Mouse (Mus musculus): ENCODE measurements around the gene Asxl1. TPM values are rescaled to one million over a fixed set of nuclear protein-coding genes. Genes with fewer than 3 reads are reported as not detected.

Asxl1 gene
- polyA plus RNA-seq, 1 experiment from 2014 or later = 9.0 TPM

GRCm38 (mm10) chr2:153448519-153448918 lies 102.9 kb downstream of the Asxl1 start:
- no peaks in the 10 kb centered on the region for H3K36me3 ChIP-seq (ENCODE audit: control insufficient read depth, insufficient read depth, low read length)
- no peak overlapping the region for H3K9ac ChIP-seq (ENCODE audit: low read depth, low read length)
- peaks cover 7% of the 10 kb centered on the region for H3K4me1 ChIP-seq (ENCODE audit: control insufficient read depth, insufficient read depth, low read length)
- H3K27me3 ChIP-seq (ENCODE audit: control insufficient read depth, insufficient read depth, low read depth, low read length) = no peaks in the 10 kb centered on the region
- no peak overlapping the region for H3K4me3 ChIP-seq (ENCODE audit: low read depth, low read length)
- ATAC-seq = no peak
- no peak overlapping the region for H3K27ac ChIP-seq (ENCODE audit: low read length)
- H3K9me3 ChIP-seq (replicated peaks; ENCODE audit: control insufficient read depth, low read length, poor library complexity, severe bottlenecking) = no peaks in the 10 kb centered on the region
- H3K4me2 ChIP-seq (ENCODE audit: low read length) = no peak overlapping the region
- WGBS = 84% methylated on average over 6 of the region's 6 CpGs

Other genes starting within 250 kb of the Asxl1 start
- 3.4 and 4.9 TPM in 2 replicates for gene Hck, start 237.4 kb upstream of the Asxl1 start, polyA plus RNA-seq (2015; fragmentation: Nextera tagmentation; extraction: Ambion mirVana)
- gene Tm9sf4, start 184.5 kb upstream of the Asxl1 start, polyA plus RNA-seq (2015; fragmentation: Nextera tagmentation; extraction: Ambion mirVana) = 84.4 and 85.8 TPM in 2 replicates
- 50.3 and 57.1 TPM in 2 replicates for gene Tspyl3, start 120.4 kb upstream of the Asxl1 start, polyA plus RNA-seq (2015; fragmentation: Nextera tagmentation; extraction: Ambion mirVana)
- gene Plagl2, start 104.4 kb upstream of the Asxl1 start, polyA plus RNA-seq (2015; fragmentation: Nextera tagmentation; extraction: Ambion mirVana) = 5.2 and 5.4 TPM in 2 replicates
- 5.2 and 6.4 TPM in 2 replicates for gene Pofut1, start 104.3 kb upstream of the Asxl1 start, polyA plus RNA-seq (2015; fragmentation: Nextera tagmentation; extraction: Ambion mirVana)
- gene Kif3b, start 54.4 kb upstream of the Asxl1 start, polyA plus RNA-seq (2015; fragmentation: Nextera tagmentation; extraction: Ambion mirVana) = 25.8 and 26.9 TPM in 2 replicates
- not detected in 2 replicates for gene 4930404H24Rik, start 147.0 kb downstream of the Asxl1 start, polyA plus RNA-seq (2015; fragmentation: Nextera tagmentation; extraction: Ambion mirVana)
- 39.9 and 47.5 TPM in 2 replicates for gene Nol4l, start 184.1 kb downstream of the Asxl1 start, polyA plus RNA-seq (2015; fragmentation: Nextera tagmentation; extraction: Ambion mirVana)

All from midbrain, embryonic 16.5 days (tissue).